Mouse (Mus musculus): ENCODE data around the gene Epb42. TPM values are rescaled to one million over a fixed set of nuclear protein-coding genes. Genes with fewer than 3 reads are reported as not detected.
A peak's percentile ranks its signal among the peaks of the same experiment; 100 is the strongest.

Gene Epb42
- total and polyA plus RNA-seq, 2 experiments, result 0.10 TPM; not detected in 1

- H3K9ac ChIP-seq (ENCODE audit: low read depth, low read length), result no peak overlapping the region
- no peaks in the 10 kb centered on the region for H3K4me1 ChIP-seq (ENCODE audit: control insufficient read depth, insufficient read depth, low read length)
- no peak overlapping the region for H3K4me3 ChIP-seq (ENCODE audit: insufficient read depth, low read depth, low read length)
- 97% methylated on average over 1 of the region's 1 CpGs for WGBS
- TF ChIP-seq POLR2A (IDR thresholded peaks at IDR 0.05; ENCODE audit: extremely low read depth, insufficient read depth, low read length), result no peak
- TF ChIP-seq CTCF (IDR thresholded peaks at IDR 0.05; ENCODE audit: low read depth, low read length), result peak; percentile 35; the same call in 1 of the 2 replicates
- no peak for DNase-seq (ENCODE audit: extremely low read depth, low read depth, low spot score)
- peaks cover 15% of the 10 kb centered on the region for H3K36me3 ChIP-seq (ENCODE audit: control insufficient read depth, insufficient read depth, low read length)
- no peaks in the 10 kb centered on the region for H3K79me2 ChIP-seq (ENCODE audit: control insufficient read depth, insufficient read depth, low read length)
- H3K27me3 ChIP-seq (ENCODE audit: control insufficient read depth, insufficient read depth, low read length), result no peaks in the 10 kb centered on the region
- no peak overlapping the region for H3K27ac ChIP-seq (replicated peaks; ENCODE audit: insufficient read depth, low read depth, low read length)
These were observed 51.6 kb downstream of the Epb42 start for GRCm38 (mm10) chr2:120985241-120985640.

- no peak overlapping the region for H3K4me3 ChIP-seq (ENCODE audit: insufficient read depth, low read depth, low read length)
- no peak for TF ChIP-seq POLR2A (IDR thresholded peaks at IDR 0.05; ENCODE audit: extremely low read depth, insufficient read depth, low read length)
- no peak for DNase-seq (ENCODE audit: extremely low read depth, low read depth, low spot score)
- no peaks in the 10 kb centered on the region for H3K4me1 ChIP-seq (ENCODE audit: control insufficient read depth, insufficient read depth, low read length)
- H3K36me3 ChIP-seq (ENCODE audit: control insufficient read depth, insufficient read depth, low read length), result peaks cover 16% of the 10 kb centered on the region
- H3K27ac ChIP-seq (replicated peaks; ENCODE audit: insufficient read depth, low read depth, low read length), result no peak overlapping the region
- 88% methylated on average over 2 of the region's 2 CpGs for WGBS
- H3K27me3 ChIP-seq (ENCODE audit: control insufficient read depth, insufficient read depth, low read length), result no peaks in the 10 kb centered on the region
- no peak overlapping the region for H3K9ac ChIP-seq (ENCODE audit: low read depth, low read length)
- no peaks in the 10 kb centered on the region for H3K79me2 ChIP-seq (ENCODE audit: control insufficient read depth, insufficient read depth, low read length)
These were observed 53.3 kb downstream of the Epb42 start for GRCm38 (mm10) chr2:120983611-120984010.

- no peak for TF ChIP-seq CTCF (IDR thresholded peaks at IDR 0.05; ENCODE audit: low read depth, low read length)
- no peak for TF ChIP-seq POLR2A (IDR thresholded peaks at IDR 0.05; ENCODE audit: extremely low read depth, insufficient read depth, low read length)
- Histone ChIP-seq H3K4me1 (ENCODE audit: control insufficient read depth, insufficient read depth, low read length) (peaks cover 3% of the 10 kb centered on the region; the same call in 1 of the 2 replicates), H3K27me3 (ENCODE audit: control insufficient read depth, insufficient read depth, low read length) (no peaks in the 10 kb centered on the region), H3K4me3 (ENCODE audit: insufficient read depth, low read depth, low read length) (no peak overlapping the region), H3K79me2 (ENCODE audit: control insufficient read depth, insufficient read depth, low read length) (no peaks in the 10 kb centered on the region), H3K27ac (replicated peaks; ENCODE audit: insufficient read depth, low read depth, low read length) (no peak overlapping the region), H3K36me3 (ENCODE audit: control insufficient read depth, insufficient read depth, low read length) (peaks cover 11% of the 10 kb centered on the region), H3K9ac (ENCODE audit: low read depth, low read length) (no peak overlapping the region)
- WGBS, result 81% methylated on average over 2 of the region's 2 CpGs
- no peak for DNase-seq (ENCODE audit: extremely low read depth, low read depth, low spot score)
These were observed 56.0 kb downstream of the Epb42 start for GRCm38 (mm10) chr2:120980861-120981260.

GRCm38 (mm10) chr2:120979819-120980218, 57.1 kb downstream of the Epb42 start:
- no peak for DNase-seq (ENCODE audit: extremely low read depth, low read depth, low spot score)
- H3K27ac ChIP-seq (replicated peaks; ENCODE audit: insufficient read depth, low read depth, low read length), result no peak overlapping the region
- no peak overlapping the region for H3K4me3 ChIP-seq (ENCODE audit: insufficient read depth, low read depth, low read length)
- no peaks in the 10 kb centered on the region for H3K27me3 ChIP-seq (ENCODE audit: control insufficient read depth, insufficient read depth, low read length)
- H3K79me2 ChIP-seq (ENCODE audit: control insufficient read depth, insufficient read depth, low read length), result no peaks in the 10 kb centered on the region
- peaks cover 10% of the 10 kb centered on the region for H3K36me3 ChIP-seq (ENCODE audit: control insufficient read depth, insufficient read depth, low read length)
- 85% methylated on average over 1 of the region's 1 CpGs for WGBS
- no peak overlapping the region for H3K9ac ChIP-seq (ENCODE audit: low read depth, low read length)
- no peak for TF ChIP-seq POLR2A (IDR thresholded peaks at IDR 0.05; ENCODE audit: extremely low read depth, insufficient read depth, low read length)
- TF ChIP-seq CTCF (IDR thresholded peaks at IDR 0.05; ENCODE audit: low read depth, low read length), result no peak
- peaks cover 3% of the 10 kb centered on the region; the same call in 1 of the 2 replicates for H3K4me1 ChIP-seq (ENCODE audit: control insufficient read depth, insufficient read depth, low read length)

- Histone ChIP-seq H3K36me3 (ENCODE audit: control insufficient read depth, insufficient read depth, low read length) (peaks cover 10% of the 10 kb centered on the region), H3K9ac (ENCODE audit: low read depth, low read length) (no peak overlapping the region), H3K27ac (replicated peaks; ENCODE audit: insufficient read depth, low read depth, low read length) (no peak overlapping the region), H3K27me3 (ENCODE audit: control insufficient read depth, insufficient read depth, low read length) (no peaks in the 10 kb centered on the region), H3K79me2 (ENCODE audit: control insufficient read depth, insufficient read depth, low read length) (no peaks in the 10 kb centered on the region), H3K4me1 (ENCODE audit: control insufficient read depth, insufficient read depth, low read length) (peaks cover 3% of the 10 kb centered on the region; the same call in 1 of the 2 replicates), H3K4me3 (ENCODE audit: insufficient read depth, low read depth, low read length) (no peak overlapping the region)
- TF ChIP-seq POLR2A (IDR thresholded peaks at IDR 0.05; ENCODE audit: extremely low read depth, insufficient read depth, low read length) (no peak), CTCF (IDR thresholded peaks at IDR 0.05; ENCODE audit: low read depth, low read length) (no peak)
- peak; percentile 21 for DNase-seq (ENCODE audit: extremely low read depth, low read depth, low spot score)
- WGBS, result 36% methylated on average over 2 of the region's 2 CpGs
These were observed 58.2 kb downstream of the Epb42 start for GRCm38 (mm10) chr2:120978693-120979037.

GRCm38 (mm10) chr2:120977926-120978692, 58.8 kb downstream of the Epb42 start:
- H3K9ac ChIP-seq (ENCODE audit: low read depth, low read length), result peak overlapping the region; percentile 79; the same call in 1 of the 2 replicates
- 76% methylated on average over 8 of the region's 8 CpGs for WGBS
- H3K27ac ChIP-seq (replicated peaks; ENCODE audit: insufficient read depth, low read depth, low read length), result peak overlapping the region; percentile 64

More at GRCm38 (mm10) chr2:120977926-120978692, 58.8 kb downstream of the Epb42 start:
- H3K4me1 ChIP-seq (ENCODE audit: control insufficient read depth, insufficient read depth, low read length), result peaks cover 3% of the 10 kb centered on the region; the same call in 1 of the 2 replicates
- peak; percentile 64 for DNase-seq (ENCODE audit: extremely low read depth, low read depth, low spot score)
- H3K79me2 ChIP-seq (ENCODE audit: control insufficient read depth, insufficient read depth, low read length), result no peaks in the 10 kb centered on the region
- TF ChIP-seq POLR2A (IDR thresholded peaks at IDR 0.05; ENCODE audit: extremely low read depth, insufficient read depth, low read length) (no peak), CTCF (IDR thresholded peaks at IDR 0.05; ENCODE audit: low read depth, low read length) (no peak)
- H3K27me3 ChIP-seq (ENCODE audit: control insufficient read depth, insufficient read depth, low read length), result no peaks in the 10 kb centered on the region
- H3K4me3 ChIP-seq (ENCODE audit: insufficient read depth, low read depth, low read length), result peak overlapping the region; percentile 71; the same call in 1 of the 2 replicates
- H3K36me3 ChIP-seq (ENCODE audit: control insufficient read depth, insufficient read depth, low read length), result peaks cover 10% of the 10 kb centered on the region

Data from liver, adult 2 months (tissue).